Mouse (Mus musculus) olfactory bulb, adult 2 months (tissue): ENCODE data around the gene Foxn2. TPM values are rescaled to one million over a fixed set of nuclear protein-coding genes. Genes with fewer than 3 reads are reported as not detected.

Experiments
- H3K27ac ChIP-seq: fragments of 200-500 bp; 2 replicates; pipeline ENCODE4 v1.5.1; 2012; ENCODE audit warnings: low read depth, low read length; ENCODE audit not compliant: insufficient read depth
- H3K4me1 ChIP-seq: fragments of 200-500 bp; 2 replicates; pipeline ENCODE4 v1.6.1; 2012; ENCODE audit warnings: low read length; ENCODE audit not compliant: control insufficient read depth, insufficient read depth
- H3K4me3 ChIP-seq: fragments of 200-500 bp; 2 replicates; pipeline ENCODE4 v1.5.1; 2012; ENCODE audit warnings: mild to moderate bottlenecking, low read depth, low read length, moderate library complexity; ENCODE audit not compliant: insufficient read depth
- CTCF ChIP-seq: fragments of 200-500 bp; IDR thresholded peaks from 2 replicates; pipeline ENCODE4 v1.5.1; 2012; ENCODE audit warnings: low read depth, mild to moderate bottlenecking, low read length, moderate library complexity; ENCODE audit not compliant: insufficient read depth
- POLR2A ChIP-seq: fragments of 200-500 bp; IDR thresholded peaks from 2 replicates; pipeline ENCODE4 v1.6.1; 2012; ENCODE audit warnings: mild to moderate bottlenecking, low read depth, low read length, moderate library complexity; ENCODE audit not compliant: insufficient read depth
- WGBS: fragments of 180-500 bp; shearing (Covaris S2); methylation state at CpG from one replicate; pipeline ENCODE4 v1.1.7; 2018; 5-methylcytosine and 5-hydroxymethylcytosine counted together
- polyA plus RNA-seq: library from polyadenylated mRNA; stranded (reverse); fragments of >200 nt; gene quantifications from 2 replicates; pipeline ENCODE4 v1.2.4, GENCODE M21; 2012; ENCODE audit warnings: low replicate concordance; ENCODE audit not compliant: missing spikeins, insufficient read depth, insufficient read length

Gene Foxn2
- polyA plus RNA-seq, 1 experiment, result not detected

GRCm38 (mm10) chr17:88494121-88494771 is 53.7 kb downstream of the Foxn2 start:
- H3K4me3 ChIP-seq, result no peak overlapping the region
- peaks cover 9% of the 10 kb centered on the region for H3K4me1 ChIP-seq
- 35% methylated on average over 14 of the region's 14 CpGs for WGBS
- TF ChIP-seq POLR2A (no peak), CTCF (no peak)
- 0 out of 2 replicates have a peak overlapping the region, but pooled peaks have one; percentile 22 for H3K27ac ChIP-seq

- peaks cover 9% of the 10 kb centered on the region for H3K4me1 ChIP-seq
- 0 out of 2 replicates have a peak overlapping the region, but pooled peaks have one; percentile 22 for H3K27ac ChIP-seq
- TF ChIP-seq CTCF (no peak), POLR2A (no peak)
- no peak overlapping the region for H3K4me3 ChIP-seq
- 48% methylated on average over 10 of the region's 10 CpGs for WGBS
Observed at GRCm38 (mm10) chr17:88494772-88495132, 54.2 kb downstream of the Foxn2 start.

GRCm38 (mm10) chr17:88498090-88498682 is 57.7 kb downstream of the Foxn2 start:
- TF ChIP-seq POLR2A (no peak), CTCF (no peak)
- Histone ChIP-seq H3K27ac (no peak overlapping the region), H3K4me1 (peaks cover 9% of the 10 kb centered on the region), H3K4me3 (no peak overlapping the region)
- 91% methylated on average over 5 of the region's 5 CpGs for WGBS

- Histone ChIP-seq H3K4me3 (no peak overlapping the region), H3K27ac (no peak overlapping the region), H3K4me1 (peaks cover 12% of the 10 kb centered on the region)
- 95% methylated on average over 13 of the region's 13 CpGs for WGBS
- TF ChIP-seq POLR2A, result no peak
- no peak for TF ChIP-seq CTCF
Observed at GRCm38 (mm10) chr17:88504056-88504455, 63.5 kb downstream of the Foxn2 start.

- no peak for TF ChIP-seq POLR2A
- no peak for TF ChIP-seq CTCF
- WGBS, result 44% methylated on average over 10 of the region's 10 CpGs
- H3K4me3 ChIP-seq, result no peak overlapping the region
- peaks cover 14% of the 10 kb centered on the region for H3K4me1 ChIP-seq
- H3K27ac ChIP-seq, result peak overlapping the region; percentile 12; the same call in 1 of the 2 replicates
Observed at GRCm38 (mm10) chr17:88505275-88505723, 64.8 kb downstream of the Foxn2 start.

- Histone ChIP-seq H3K4me1 (peaks cover 14% of the 10 kb centered on the region), H3K27ac (no peak overlapping the region), H3K4me3 (no peak overlapping the region)
- TF ChIP-seq POLR2A (no peak), CTCF (no peak)
- 83% methylated on average over 15 of the region's 15 CpGs for WGBS
Observed at GRCm38 (mm10) chr17:88505941-88506340, 65.4 kb downstream of the Foxn2 start.

- Histone ChIP-seq H3K4me1 (peaks cover 14% of the 10 kb centered on the region), H3K4me3 (no peak overlapping the region), H3K27ac (no peak overlapping the region)
- WGBS, result 88% methylated on average over 10 of the region's 10 CpGs
- TF ChIP-seq CTCF (no peak), POLR2A (no peak)
Observed at GRCm38 (mm10) chr17:88507376-88507775, 66.9 kb downstream of the Foxn2 start.

- WGBS, result 44% methylated on average over 12 of the region's 12 CpGs
- H3K4me1 ChIP-seq, result peaks cover 14% of the 10 kb centered on the region
- TF ChIP-seq CTCF (no peak), POLR2A (no peak)
- H3K4me3 ChIP-seq, result no peak overlapping the region
- no peak overlapping the region for H3K27ac ChIP-seq
Observed at GRCm38 (mm10) chr17:88508846-88509508, 68.5 kb downstream of the Foxn2 start.

GRCm38 (mm10) chr17:88509999-88510398 is 69.5 kb downstream of the Foxn2 start:
- no peak overlapping the region for H3K4me3 ChIP-seq
- 87% methylated on average over 3 of the region's 3 CpGs for WGBS
- no peak for TF ChIP-seq CTCF
- no peak for TF ChIP-seq POLR2A
- no peak overlapping the region for H3K27ac ChIP-seq
- H3K4me1 ChIP-seq, result peaks cover 14% of the 10 kb centered on the region
